Mouse (Mus musculus) CD4-positive, CD25-positive, alpha-beta regulatory T cell, adult 9 weeks (primary cell): ENCODE measurements around the gene Gm21256. TPM values are rescaled to one million over a fixed set of nuclear protein-coding genes. Genes with fewer than 3 reads are reported as not detected.

ENCODE experiments used
- polyA plus RNA-seq: library from polyadenylated mRNA; unstranded; fragments of 100-300 nt; shearing (Covaris generic); gene quantifications from one replicate; pipeline ENCODE4 v1.2.1, GENCODE M21; 2017

Gm21256 gene
- not detected for polyA plus RNA-seq

GRCm38 (mm10) chrY:47450660-47451059 is at the start of gene Gm21256:
Gene Gm21256, plus strand, starts transcription at chrY:47450960.

Other genes starting within 250 kb of the Gm21256 start
- not detected for gene Gm21170, start 240.1 kb downstream of the Gm21256 start, polyA plus RNA-seq